Comparison of ENCODE assay signal across 8 mouse cellular contexts in genomic region chr17:64601751-64602578, GRCm38 (mm10). TPM values are rescaled to one million over a fixed set of nuclear protein-coding genes. Genes with fewer than 3 reads are reported as not detected.
DNase-seq lines count a peak whose midpoint lies in the region; ATAC-seq and TF ChIP-seq lines count a peak whose summit lies in the region.

No protein-coding gene starts in this region.

- H3K27ac ChIP-seq in layer of hippocampus, adult 2 months = peak overlapping the region; percentile 92
- H3K27ac ChIP-seq in hindbrain, embryonic 16.5 days (ENCODE audit: low read depth, low read length) = peak overlapping the region; percentile 83
- H3K27ac ChIP-seq in limb, embryonic 11.5 days (replicated peaks; ENCODE audit: low read depth, low read length) = no peak overlapping the region
- no peak overlapping the region for H3K27ac ChIP-seq in midbrain, embryonic 11.5 days (ENCODE audit: low read depth, low read length)
- H3K27ac ChIP-seq in spleen, adult 2 months (ENCODE audit: insufficient read depth, low read length) = peak overlapping the region; percentile 82

- H3K9ac ChIP-seq in hindbrain, embryonic 16.5 days (ENCODE audit: low read depth, low read length) = peak overlapping the region; percentile 87
- peak overlapping the region; percentile 91 for H3K9ac ChIP-seq in limb, embryonic 11.5 days (ENCODE audit: low read length)
- H3K9ac ChIP-seq in midbrain, embryonic 11.5 days (ENCODE audit: low read length) = peak overlapping the region; percentile 92

- H3K9me3 ChIP-seq in hindbrain, embryonic 16.5 days (ENCODE audit: control insufficient read depth, low read length) = no peaks in the 10 kb centered on the region
- H3K9me3 ChIP-seq in limb, embryonic 11.5 days (ENCODE audit: control insufficient read depth, low read length) = no peaks in the 10 kb centered on the region
- no peaks in the 10 kb centered on the region for H3K9me3 ChIP-seq in midbrain, embryonic 11.5 days (ENCODE audit: control insufficient read depth, low read length)

- H3K4me3 ChIP-seq in layer of hippocampus, adult 2 months = peak overlapping the region; percentile 84
- peak overlapping the region; percentile 90 for H3K4me3 ChIP-seq in hindbrain, embryonic 16.5 days (ENCODE audit: low read length)
- peak overlapping the region; percentile 91 for H3K4me3 ChIP-seq in limb, embryonic 11.5 days (ENCODE audit: low read depth, low read length)
- peak overlapping the region; percentile 88 for H3K4me3 ChIP-seq in midbrain, embryonic 11.5 days (ENCODE audit: low read depth, low read length)
- H3K4me3 ChIP-seq in spleen, adult 2 months (ENCODE audit: extremely low read depth, insufficient read depth, insufficient read length) = peak overlapping the region; percentile 74

- under 1% methylated on average over 44 of the region's 44 CpGs for WGBS in hindbrain, embryonic 16.5 days
- WGBS in limb, embryonic 11.5 days = under 1% methylated on average over 44 of the region's 44 CpGs
- 1% methylated on average over 44 of the region's 44 CpGs for WGBS in midbrain, embryonic 11.5 days
- 2% methylated on average over 44 of the region's 44 CpGs for WGBS in spleen, adult 2 months

- H3K36me3 ChIP-seq in hindbrain, embryonic 16.5 days (ENCODE audit: control insufficient read depth, insufficient read depth, low read length) = no peaks in the 10 kb centered on the region
- no peaks in the 10 kb centered on the region for H3K36me3 ChIP-seq in limb, embryonic 11.5 days (ENCODE audit: control insufficient read depth, insufficient read depth, low read length)
- H3K36me3 ChIP-seq in midbrain, embryonic 11.5 days (ENCODE audit: control insufficient read depth, insufficient read depth, low read length) = no peaks in the 10 kb centered on the region
- no peaks in the 10 kb centered on the region for H3K36me3 ChIP-seq in spleen, adult 2 months (ENCODE audit: control insufficient read depth, insufficient read depth, low read length)

- ATAC-seq in hindbrain, embryonic 16.5 days = no peak
- ATAC-seq in limb, embryonic 11.5 days (ENCODE audit: insufficient number of reproducible peaks, low FRiP score, low TSS enrichment, low read depth) = peak; percentile 18; the same call in 1 of the 2 replicates
- peak; percentile 31; the same call in 1 of the 2 replicates for ATAC-seq in midbrain, embryonic 11.5 days (ENCODE audit: low FRiP score)

- peak; percentile 63 to 66 for DNase-seq in layer of hippocampus, adult 2 months (ENCODE audit: low spot score in 2 of 2)
- DNase-seq in layer of hippocampus, adult 9-10 months (ENCODE audit: low spot score) = no peak
- peak; percentile 32 to 48 for DNase-seq in cerebellum, postnatal 36 days
- peak; percentile 63 for DNase-seq in gastrocnemius, adult 18-20 months (ENCODE audit: low spot score)
- peak; percentile 67 for DNase-seq in limb, embryonic 11.5 days (ENCODE audit: low spot score)
- DNase-seq in midbrain, embryonic 11.5 days (ENCODE audit: low spot score, missing footprints) = peak; percentile 95
- peak in 1 of 2 experiments; percentile 61 for DNase-seq in spleen, adult 2 months (ENCODE audit: low read depth in 1 of 2, low spot score in 2 of 2)

- H3K4me2 ChIP-seq in hindbrain, embryonic 16.5 days (ENCODE audit: low read length) = peak overlapping the region; percentile 83
- peak overlapping the region; percentile 96 for H3K4me2 ChIP-seq in limb, embryonic 11.5 days (ENCODE audit: low read depth, severe bottlenecking)
- peak overlapping the region; percentile 94 for H3K4me2 ChIP-seq in midbrain, embryonic 11.5 days

- no peak for TF ChIP-seq POLR2A in spleen, adult 2 months (IDR thresholded peaks at IDR 0.05; ENCODE audit: low read depth, low read length)

- H3K27me3 ChIP-seq in hindbrain, embryonic 16.5 days (replicated peaks; ENCODE audit: control insufficient read depth, insufficient read depth, low read length) = no peaks in the 10 kb centered on the region
- H3K27me3 ChIP-seq in limb, embryonic 11.5 days (ENCODE audit: control insufficient read depth, insufficient read depth, low read length) = no peaks in the 10 kb centered on the region
- no peaks in the 10 kb centered on the region for H3K27me3 ChIP-seq in midbrain, embryonic 11.5 days (ENCODE audit: control insufficient read depth, insufficient read depth, low read length)
- no peaks in the 10 kb centered on the region for H3K27me3 ChIP-seq in spleen, adult 2 months (ENCODE audit: control insufficient read depth, insufficient read depth, low read length)

- peaks cover 9% of the 10 kb centered on the region for H3K4me1 ChIP-seq in hindbrain, embryonic 16.5 days (ENCODE audit: control insufficient read depth, insufficient read depth, low read depth, low read length)
- peaks cover 12% of the 10 kb centered on the region; the same call in 1 of the 2 replicates for H3K4me1 ChIP-seq in limb, embryonic 11.5 days (ENCODE audit: control insufficient read depth, insufficient read depth, low read length)
- H3K4me1 ChIP-seq in midbrain, embryonic 11.5 days (ENCODE audit: control insufficient read depth, insufficient read depth, low read length) = peaks cover 8% of the 10 kb centered on the region
- peaks cover 13% of the 10 kb centered on the region for H3K4me1 ChIP-seq in spleen, adult 2 months (ENCODE audit: control insufficient read depth, insufficient read depth, insufficient read length)

- TF ChIP-seq CTCF in layer of hippocampus, adult 2 months (conservative IDR thresholded peaks at IDR 0.05) = peak; percentile 79
- peak; percentile 8; the same call in 1 of the 2 replicates for TF ChIP-seq CTCF in spleen, adult 2 months (IDR thresholded peaks at IDR 0.05; ENCODE audit: extremely low read depth, insufficient read depth, insufficient read length, insufficient replicate concordance)

RNA-seq across cellular contexts. Expression of gene Man2a1, which starts 1.4 kb away (rescaled TPM):
- 10 to 100 TPM; 14.6 to 16.2 TPM for total RNA-seq in layer of hippocampus, adult 2 months (2021)
- 1 to 10 TPM; 6.0 to 7.4 TPM for total RNA-seq in gastrocnemius, adult 18-20 months (2021)
- polyA plus RNA-seq in hindbrain, embryonic 16.5 days (2015; fragmentation: Nextera tagmentation; extraction: Ambion mirVana) = 4.1 and 5.3 TPM in 2 replicates
- 4.8 and 5.5 TPM in 2 replicates for polyA plus RNA-seq in limb, embryonic 11.5 days (2014; fragmentation: Nextera tagmentation; extraction: Ambion mirVana)
- polyA plus RNA-seq in midbrain, embryonic 11.5 days (2014; fragmentation: Nextera tagmentation; extraction: Ambion mirVana) = 3.0 and 3.5 TPM in 2 replicates
- 10.6 and 11.7 TPM in 2 replicates for polyA plus RNA-seq in spleen, adult 2 months (2012; rRNA removed)

Comparison
In these comparisons a context has a peak if more than half of its experiments do, and no peak if none do; other contexts are left out.
1. H3K27ac ChIP-seq: peak in layer of hippocampus, adult 2 months (single experiment), hindbrain, embryonic 16.5 days (single experiment) and spleen, adult 2 months (single experiment); none in limb, embryonic 11.5 days (single experiment) and midbrain, embryonic 11.5 days (single experiment).
2. Peak in every context shown above with its lines, with median percentiles within 50 percentile points of each other: H3K4me3 ChIP-seq, H3K4me2 ChIP-seq and H3K9ac ChIP-seq.